ENCODE assay signal across 12 mouse cellular contexts in genomic region chr5:24396254-24396653, GRCm38 (mm10). TPM values are rescaled to one million over a fixed set of nuclear protein-coding genes. Genes with fewer than 3 reads are reported as not detected.
A peak's percentile ranks its signal among the peaks of the same experiment; 100 is the strongest.
DNase-seq lines count a peak whose midpoint lies in the region; ATAC-seq and TF ChIP-seq lines count a peak whose summit lies in the region.
"Not testable (repeated sequence)": the region's sequence is repeated elsewhere in the genome, so short reads cannot be mapped to it uniquely, and the experiment has no call there.
"Had no signal": no experiment of that assay in that cellular context is flagged by ENCODE, and none has a peak within 500 bp of the region (broad histone marks: within the 10 kb centered on the region; RNA-seq: fewer than 3 reads in every experiment).

No protein-coding gene starts in this region.

- TF ChIP-seq EP300 in heart, adult 2 months (IDR thresholded peaks at IDR 0.05; ENCODE audit: insufficient read depth, low read depth, low read length); liver, postnatal 0 days (IDR thresholded peaks at IDR 0.05; ENCODE audit: low read depth): not testable (repeated sequence)

- not testable (repeated sequence) for H3K9me3 ChIP-seq in E14TG2a.4 (ENCODE audit: low read length); liver, postnatal 0 days (ENCODE audit: low read length); midbrain, postnatal 0 days (ENCODE audit: low read length)

- not testable (repeated sequence) for ATAC-seq in liver, postnatal 0 days; midbrain, postnatal 0 days (ENCODE audit: low FRiP score)

- not testable (repeated sequence) for H3K27me3 ChIP-seq in E14TG2a.4 (ENCODE audit: insufficient read depth, low read length); heart, adult 2 months (ENCODE audit: control insufficient read depth, insufficient read depth, low read length); liver, postnatal 0 days (ENCODE audit: insufficient read depth, low read length); midbrain, postnatal 0 days (ENCODE audit: insufficient read depth, low read length)

- TF ChIP-seq CTCF in E14TG2a.4 (conservative IDR thresholded peaks at IDR 0.05; ENCODE audit: low read length) = peak; percentile 21
- peak; percentile 57 for TF ChIP-seq CTCF in heart, adult 2 months (IDR thresholded peaks at IDR 0.05)
- peak; percentile 64 for TF ChIP-seq CTCF in layer of hippocampus, adult 2 months (conservative IDR thresholded peaks at IDR 0.05)
- peak; percentile 34 for TF ChIP-seq CTCF in liver, postnatal 0 days (IDR thresholded peaks at IDR 0.05; ENCODE audit: low read depth)
- TF ChIP-seq CTCF in midbrain, postnatal 0 days (IDR thresholded peaks at IDR 0.05) = peak; percentile 18; the same call in 1 of the 2 replicates

- not testable (repeated sequence) for H3K79me2 ChIP-seq in heart, adult 2 months (replicated peaks; ENCODE audit: control insufficient read depth, insufficient read depth, low read length)

- not testable (repeated sequence) for H3K27ac ChIP-seq in heart, adult 2 months; layer of hippocampus, adult 2 months; liver, postnatal 0 days (ENCODE audit: low read depth); midbrain, postnatal 0 days (ENCODE audit: low read depth, low read length)

- not testable (repeated sequence) for H3K9ac ChIP-seq in heart, adult 2 months (ENCODE audit: low read depth, low read length); liver, postnatal 0 days (replicated peaks); midbrain, postnatal 0 days (replicated peaks; ENCODE audit: low read length, poor library complexity, severe bottlenecking)

- not testable (repeated sequence) for H3K4me2 ChIP-seq in liver, postnatal 0 days (ENCODE audit: low read depth, low read length); midbrain, postnatal 0 days (ENCODE audit: low read depth, low read length, poor library complexity, severe bottlenecking)

- not testable (repeated sequence) for TF ChIP-seq POLR2A in heart, adult 2 months (IDR thresholded peaks at IDR 0.05; ENCODE audit: insufficient read depth, low read depth, low read length)

- intact Hi-C loops in heart, adult 2 months (cut with DNase I) = not testable (repeated sequence)

- DNase-seq in cerebellum, adult 9-10 months = peak; percentile 46
- DNase-seq in heart, adult 2 months; layer of hippocampus, adult 2 months (ENCODE audit: low spot score in 2 of 2); liver, postnatal 0 days; midbrain, postnatal 0 days (ENCODE audit: low spot score): not testable (repeated sequence)

- H3K4me3 ChIP-seq in E14TG2a.4 (replicated peaks; ENCODE audit: low read length); heart, adult 2 months; layer of hippocampus, adult 2 months; liver, postnatal 0 days (ENCODE audit: low read depth, low read length); midbrain, postnatal 0 days (ENCODE audit: low read depth, low read length): not testable (repeated sequence)

- H3K4me1 ChIP-seq in E14TG2a.4 (replicated peaks; ENCODE audit: low read depth, low read length) = peaks cover 60% of the 10 kb centered on the region
- H3K4me1 ChIP-seq in heart, adult 2 months (ENCODE audit: control insufficient read depth, insufficient read depth, low read length); midbrain, postnatal 0 days (ENCODE audit: insufficient read depth, low read length): not testable (repeated sequence)
- H3K4me1 ChIP-seq in liver, postnatal 0 days (ENCODE audit: insufficient read depth) = peaks cover 21% of the 10 kb centered on the region

- 88% methylated on average over 6 of the region's 6 CpGs for WGBS in heart, adult 2 months
- WGBS in liver, postnatal 0 days (ENCODE audit: insufficient replicate concordance) = 84% methylated on average over 6 of the region's 6 CpGs
- 91% methylated on average over 6 of the region's 6 CpGs for WGBS in midbrain, postnatal 0 days

- peaks cover 26% of the 10 kb centered on the region for H3K36me3 ChIP-seq in E14TG2a.4 (ENCODE audit: insufficient read depth, low read length)
- H3K36me3 ChIP-seq in heart, adult 2 months (ENCODE audit: control insufficient read depth, insufficient read depth, low read length); liver, postnatal 0 days (replicated peaks; ENCODE audit: insufficient read depth, low read length); midbrain, postnatal 0 days (ENCODE audit: insufficient read depth, low read length): not testable (repeated sequence)

RNA-seq across cellular contexts. Expression of gene Abcb8, which starts 2.8 kb away (rescaled TPM):
- 10 to 100 TPM; 81.2 to 89.8 TPM for total RNA-seq in heart, adult 2 months (2021)
- polyA plus RNA-seq in heart, adult 2 months (2012; rRNA removed) = 148 and 151 TPM in 2 replicates
- total RNA-seq in layer of hippocampus, adult 2 months (2021) = 10 to 100 TPM; 50.8 to 57.0 TPM
- 20.3 and 22.3 TPM in 2 replicates for polyA plus RNA-seq in liver, postnatal 0 days (2015; fragmentation: Nextera tagmentation; extraction: Ambion mirVana)
- 65.8 and 71.7 TPM in 2 replicates for total RNA-seq in midbrain, postnatal 0 days (2014; rRNA removed)
- 42.4 and 51.6 TPM in 2 replicates for polyA plus RNA-seq in midbrain, postnatal 0 days (2015; fragmentation: Nextera tagmentation; extraction: Ambion mirVana)

RNA-seq across cellular contexts. Expression of gene Atg9b, which starts 4.3 kb away (rescaled TPM):
- 1 to 10 TPM in 1 of 2 experiments, under 1 TPM in 1; 0.89 to 1.1 TPM for total RNA-seq in heart, adult 2 months (2021)
- polyA plus RNA-seq in heart, adult 2 months (2012; rRNA removed) = 2.2 and 2.3 TPM in 2 replicates
- total RNA-seq in layer of hippocampus, adult 2 months (2021) = 1 to 10 TPM; 3.0 to 3.2 TPM
- polyA plus RNA-seq in liver, postnatal 0 days (2015; fragmentation: Nextera tagmentation; extraction: Ambion mirVana) = 0.25 and 0.48 TPM in 2 replicates
- total RNA-seq in midbrain, postnatal 0 days (2014; rRNA removed) = 6.7 and 7.4 TPM in 2 replicates
- 5.3 and 7.2 TPM in 2 replicates for polyA plus RNA-seq in midbrain, postnatal 0 days (2015; fragmentation: Nextera tagmentation; extraction: Ambion mirVana)

RNA-seq across cellular contexts. Expression of gene Asic3, which starts 16.9 kb away (rescaled TPM):
- under 1 TPM in 1 of 2 experiments, not detected in 1; 0.14 TPM for total RNA-seq in heart, adult 2 months (2021)
- polyA plus RNA-seq in heart, adult 2 months (2012; rRNA removed) = 0.32 and 0.59 TPM in 2 replicates
- under 1 TPM; 0.20 to 0.39 TPM for total RNA-seq in layer of hippocampus, adult 2 months (2021)
- polyA plus RNA-seq in liver, postnatal 0 days (2015; fragmentation: Nextera tagmentation; extraction: Ambion mirVana) = 0.11 TPM in 1 of 2 replicates, not detected in the other
- 0.05 TPM in 1 of 2 replicates, not detected in the other for total RNA-seq in midbrain, postnatal 0 days (2014; rRNA removed)
- polyA plus RNA-seq in midbrain, postnatal 0 days (2015; fragmentation: Nextera tagmentation; extraction: Ambion mirVana) = 0.29 and 0.59 TPM in 2 replicates
- total RNA-seq: adrenal gland, postnatal 14 days; heart, adult 18-20 months had no signal
- polyA plus RNA-seq: forebrain, embryonic 10.5 days; forebrain, embryonic 13.5 days; G1E; inflammation-experienced regulatory T-cells, adult 6 months had no signal

RNA-seq across cellular contexts. Expression of gene Cdk5, which starts 27.1 kb away (rescaled TPM):
- total RNA-seq in heart, adult 2 months (2021) = 10 to 100 TPM; 19.9 to 21.7 TPM
- polyA plus RNA-seq in heart, adult 2 months (2012; rRNA removed) = 42.7 and 51.8 TPM in 2 replicates
- total RNA-seq in layer of hippocampus, adult 2 months (2021) = 100 to 1,000 TPM; 118 to 136 TPM
- 11.5 and 13.1 TPM in 2 replicates for polyA plus RNA-seq in liver, postnatal 0 days (2015; fragmentation: Nextera tagmentation; extraction: Ambion mirVana)
- 96.5 and 104 TPM in 2 replicates for total RNA-seq in midbrain, postnatal 0 days (2014; rRNA removed)
- 168 and 182 TPM in 2 replicates for polyA plus RNA-seq in midbrain, postnatal 0 days (2015; fragmentation: Nextera tagmentation; extraction: Ambion mirVana)

RNA-seq across cellular contexts. Expression of gene Slc4a2, which starts 27.4 kb away (rescaled TPM):
- 10 to 100 TPM; 22.4 to 25.9 TPM for total RNA-seq in heart, adult 2 months (2021)
- polyA plus RNA-seq in heart, adult 2 months (2012; rRNA removed) = 37.9 and 41.2 TPM in 2 replicates
- total RNA-seq in layer of hippocampus, adult 2 months (2021) = 10 to 100 TPM; 32.5 to 37.6 TPM
- 7.5 and 8.3 TPM in 2 replicates for polyA plus RNA-seq in liver, postnatal 0 days (2015; fragmentation: Nextera tagmentation; extraction: Ambion mirVana)
- total RNA-seq in midbrain, postnatal 0 days (2014; rRNA removed) = 35.7 and 42.1 TPM in 2 replicates
- 11.5 and 11.8 TPM in 2 replicates for polyA plus RNA-seq in midbrain, postnatal 0 days (2015; fragmentation: Nextera tagmentation; extraction: Ambion mirVana)
